Comparison of ENCODE assay signal across 18 mouse cellular contexts in the genomic region with DNA sequence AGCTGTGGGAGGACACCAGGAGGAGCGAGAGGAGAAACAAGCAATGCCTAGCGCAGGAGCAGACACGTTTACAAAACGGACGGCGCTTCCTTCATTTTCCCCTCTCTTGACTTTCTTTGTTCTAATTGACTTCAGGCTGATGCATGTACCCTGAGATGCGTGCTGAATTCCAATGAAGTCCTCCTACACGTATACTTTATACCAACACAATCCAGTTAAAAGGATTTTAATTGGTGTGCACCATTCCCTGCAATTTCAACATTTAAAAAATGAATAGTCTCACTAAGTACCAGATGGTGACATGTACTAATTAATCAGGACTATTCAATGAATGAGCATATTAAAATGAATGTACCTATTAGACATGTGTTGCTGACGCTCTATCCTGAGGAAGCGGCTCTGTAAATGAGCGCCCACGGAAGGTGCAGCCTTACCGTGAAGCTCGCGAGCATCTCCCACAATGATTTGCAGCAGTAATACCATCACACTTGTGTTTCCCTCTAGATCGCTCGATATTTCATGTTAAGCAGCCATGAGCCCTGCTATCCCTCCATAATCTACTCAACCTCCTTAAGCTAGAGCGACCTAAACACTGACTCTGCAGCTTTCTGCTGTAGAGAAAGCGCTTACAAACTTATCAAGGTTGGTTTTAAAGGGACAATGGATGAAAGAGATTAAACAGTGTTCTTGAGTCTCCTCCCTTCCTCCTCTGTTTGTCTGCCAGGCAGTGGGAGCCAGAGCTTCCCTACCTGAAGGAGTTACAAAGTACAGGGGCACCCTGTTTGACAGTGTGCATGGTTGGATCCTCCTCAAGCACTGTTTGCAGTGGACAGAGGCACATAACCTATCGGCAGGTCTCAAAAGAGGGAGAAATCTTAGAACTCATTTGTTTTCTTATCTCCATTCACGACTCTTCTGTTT.
A peak's percentile ranks its signal among the peaks of the same experiment; 100 is the strongest.
DNase-seq lines count a peak whose midpoint lies in the region; ATAC-seq and TF ChIP-seq lines count a peak whose summit lies in the region.
"Had no signal": no experiment of that assay in that cellular context is flagged by ENCODE, and none has a peak within 500 bp of the region (broad histone marks: within the 10 kb centered on the region; RNA-seq: fewer than 3 reads in every experiment).

No protein-coding gene starts in this region.

- no peak for ATAC-seq in midbrain, embryonic 12.5 days (ENCODE audit: low FRiP score, low read depth)
- ATAC-seq in forebrain, embryonic 16.5 days, result peak; percentile 82
- ATAC-seq in intestine, embryonic 15.5 days, result peak; percentile 92
- ATAC-seq in neural tube, embryonic 14.5 days (ENCODE audit: low read depth), result peak; percentile 54
- ATAC-seq in monocyte, adult 5-6 weeks (replicated peaks; ENCODE audit: insufficient number of reproducible peaks, low FRiP score, low TSS enrichment, poor library complexity, severe bottlenecking), result no peak

- 0 out of 2 replicates have a peak overlapping the region, but pooled peaks have one; percentile 25 for H3K27ac ChIP-seq in midbrain, embryonic 12.5 days (replicated peaks)
- H3K27ac ChIP-seq in midbrain, embryonic 10.5 days (replicated peaks), result no peak overlapping the region
- H3K27ac ChIP-seq in forebrain, embryonic 16.5 days (ENCODE audit: low read length), result peak overlapping the region; percentile 14; the same call in 1 of the 2 replicates
- H3K27ac ChIP-seq in intestine, embryonic 15.5 days, result 0 out of 2 replicates have a peak overlapping the region, but pooled peaks have one; percentile 18
- H3K27ac ChIP-seq in neural tube, embryonic 14.5 days (ENCODE audit: low read depth, low read length), result peak overlapping the region; percentile 66; the same call in 1 of the 2 replicates
- no peak overlapping the region for H3K27ac ChIP-seq in thymus, adult 2 months (ENCODE audit: control insufficient read depth, insufficient read depth, low read length)
- H3K27ac ChIP-seq: embryonic facial prominence, embryonic 13.5 days; limb, embryonic 13.5 days had no signal

- H3K9ac ChIP-seq in midbrain, embryonic 12.5 days (replicated peaks), result no peak overlapping the region
- H3K9ac ChIP-seq in forebrain, embryonic 16.5 days (replicated peaks; ENCODE audit: low read depth, low read length), result no peak overlapping the region
- H3K9ac ChIP-seq in intestine, embryonic 15.5 days, result no peak overlapping the region
- H3K9ac ChIP-seq in neural tube, embryonic 14.5 days (replicated peaks; ENCODE audit: low read depth, low read length), result no peak overlapping the region
- H3K9ac ChIP-seq: embryonic facial prominence, embryonic 13.5 days; limb, embryonic 13.5 days had no signal

- WGBS in midbrain, embryonic 12.5 days, result 82% methylated on average over 21 of the region's 21 CpGs
- 91% methylated on average over 21 of the region's 21 CpGs for WGBS in midbrain, embryonic 10.5 days
- WGBS in forebrain, embryonic 16.5 days, result 47% methylated on average over 21 of the region's 21 CpGs
- 77% methylated on average over 21 of the region's 21 CpGs for WGBS in intestine, embryonic 15.5 days
- WGBS in neural tube, embryonic 14.5 days, result 46% methylated on average over 21 of the region's 21 CpGs
- WGBS in thymus, adult 2 months, result 96% methylated on average over 21 of the region's 21 CpGs

- H3K27me3 ChIP-seq in midbrain, embryonic 12.5 days, result no peaks in the 10 kb centered on the region
- no peaks in the 10 kb centered on the region for H3K27me3 ChIP-seq in midbrain, embryonic 10.5 days (ENCODE audit: low read depth, poor library complexity, severe bottlenecking)
- H3K27me3 ChIP-seq in forebrain, embryonic 16.5 days (replicated peaks; ENCODE audit: control insufficient read depth, insufficient read depth, low read length), result no peaks in the 10 kb centered on the region
- no peaks in the 10 kb centered on the region for H3K27me3 ChIP-seq in intestine, embryonic 15.5 days (replicated peaks)
- H3K27me3 ChIP-seq in neural tube, embryonic 14.5 days (ENCODE audit: control insufficient read depth, insufficient read depth, low read length), result no peaks in the 10 kb centered on the region
- H3K27me3 ChIP-seq in thymus, adult 2 months (ENCODE audit: control insufficient read depth, insufficient read depth, low read length), result no peaks in the 10 kb centered on the region
- H3K27me3 ChIP-seq: embryonic facial prominence, embryonic 13.5 days; limb, embryonic 13.5 days had no signal

- 0 out of 2 replicates have a peak, but pooled peaks cover under 1% of the 10 kb centered on the region for H3K9me3 ChIP-seq in midbrain, embryonic 12.5 days
- H3K9me3 ChIP-seq in midbrain, embryonic 10.5 days (replicated peaks), result no peaks in the 10 kb centered on the region
- no peaks in the 10 kb centered on the region for H3K9me3 ChIP-seq in forebrain, embryonic 16.5 days (ENCODE audit: control insufficient read depth, low read length)
- H3K9me3 ChIP-seq in intestine, embryonic 15.5 days, result no peaks in the 10 kb centered on the region
- no peaks in the 10 kb centered on the region for H3K9me3 ChIP-seq in neural tube, embryonic 14.5 days (ENCODE audit: control insufficient read depth, low read length)
- H3K9me3 ChIP-seq: embryonic facial prominence, embryonic 13.5 days; limb, embryonic 13.5 days had no signal

- no peaks in the 10 kb centered on the region for H3K36me3 ChIP-seq in midbrain, embryonic 12.5 days
- no peaks in the 10 kb centered on the region for H3K36me3 ChIP-seq in midbrain, embryonic 10.5 days
- no peaks in the 10 kb centered on the region for H3K36me3 ChIP-seq in forebrain, embryonic 16.5 days (ENCODE audit: control insufficient read depth, insufficient read depth)
- no peaks in the 10 kb centered on the region for H3K36me3 ChIP-seq in intestine, embryonic 15.5 days
- H3K36me3 ChIP-seq in neural tube, embryonic 14.5 days (ENCODE audit: control insufficient read depth, insufficient read depth, low read length), result no peaks in the 10 kb centered on the region
- H3K36me3 ChIP-seq in thymus, adult 2 months (ENCODE audit: control insufficient read depth, insufficient read depth, low read length), result no peaks in the 10 kb centered on the region
- H3K36me3 ChIP-seq: embryonic facial prominence, embryonic 13.5 days; limb, embryonic 13.5 days had no signal

- no peak overlapping the region for H3K4me2 ChIP-seq in midbrain, embryonic 12.5 days (replicated peaks)
- H3K4me2 ChIP-seq in forebrain, embryonic 16.5 days (ENCODE audit: low read length), result peak overlapping the region; percentile 2
- H3K4me2 ChIP-seq in intestine, embryonic 15.5 days (replicated peaks), result peak overlapping the region; percentile 25
- H3K4me2 ChIP-seq in neural tube, embryonic 14.5 days (ENCODE audit: low read depth, low read length), result peak overlapping the region; percentile 22
- H3K4me2 ChIP-seq: embryonic facial prominence, embryonic 13.5 days; limb, embryonic 13.5 days had no signal

- no peak overlapping the region for H3K4me3 ChIP-seq in midbrain, embryonic 12.5 days
- H3K4me3 ChIP-seq in midbrain, embryonic 10.5 days, result no peak overlapping the region
- H3K4me3 ChIP-seq in forebrain, embryonic 16.5 days (replicated peaks; ENCODE audit: low read length), result no peak overlapping the region
- no peak overlapping the region for H3K4me3 ChIP-seq in intestine, embryonic 15.5 days (replicated peaks)
- no peak overlapping the region for H3K4me3 ChIP-seq in neural tube, embryonic 14.5 days (ENCODE audit: low read depth, low read length)
- H3K4me3 ChIP-seq in thymus, adult 2 months (ENCODE audit: control insufficient read depth, insufficient read depth, low read length), result no peak overlapping the region
- H3K4me3 ChIP-seq: embryonic facial prominence, embryonic 13.5 days; limb, embryonic 13.5 days had no signal

- TF ChIP-seq CTCF in thymus, adult 2 months (IDR thresholded peaks at IDR 0.05; ENCODE audit: borderline replicate concordance, control insufficient read depth, extremely low read depth, insufficient read depth, low read length, poor library complexity), result no peak

- TF ChIP-seq POLR2A in thymus, adult 2 months (IDR thresholded peaks at IDR 0.05; ENCODE audit: control insufficient read depth, extremely low read depth, insufficient read depth, low read length, poor library complexity), result no peak

- no peak for DNase-seq in midbrain, embryonic 10.5 days (ENCODE audit: low spot score)
- DNase-seq in thymus, adult 2 months, result no peak
- DNase-seq in right cerebral cortex, adult 18-20 months, result no peak
- DNase-seq: B cell, adult 2 months; cerebellum, adult 2 months; gastrocnemius, postnatal 10 days; heart, postnatal 14 days; kidney, adult 8-10 months; lung, postnatal 36 days; right cerebral cortex, postnatal 4 days; thymus, adult 18-20 months had no signal

- 0 out of 2 replicates have a peak, but pooled peaks cover 4% of the 10 kb centered on the region for H3K4me1 ChIP-seq in midbrain, embryonic 12.5 days
- H3K4me1 ChIP-seq in midbrain, embryonic 10.5 days, result no peaks in the 10 kb centered on the region
- H3K4me1 ChIP-seq in forebrain, embryonic 16.5 days (replicated peaks; ENCODE audit: control insufficient read depth, insufficient read depth, low read length), result 0 out of 2 replicates have a peak, but pooled peaks cover 4% of the 10 kb centered on the region
- H3K4me1 ChIP-seq in intestine, embryonic 15.5 days (replicated peaks), result no peaks in the 10 kb centered on the region
- no peaks in the 10 kb centered on the region for H3K4me1 ChIP-seq in neural tube, embryonic 14.5 days (ENCODE audit: control insufficient read depth, insufficient read depth, low read length)
- H3K4me1 ChIP-seq in thymus, adult 2 months (replicated peaks; ENCODE audit: control insufficient read depth, insufficient read depth, low read length), result no peaks in the 10 kb centered on the region
- H3K4me1 ChIP-seq: embryonic facial prominence, embryonic 13.5 days; limb, embryonic 13.5 days had no signal

Comparison
In these comparisons a context has a peak if more than half of its experiments do, and no peak if none do; other contexts are left out.
1. H3K27ac ChIP-seq: peak in midbrain, embryonic 12.5 days (single experiment), forebrain, embryonic 16.5 days (single experiment), intestine, embryonic 15.5 days (single experiment) and neural tube, embryonic 14.5 days (single experiment); none in midbrain, embryonic 10.5 days (single experiment) and thymus, adult 2 months (single experiment).
2. ATAC-seq: peak in forebrain, embryonic 16.5 days (single experiment), intestine, embryonic 15.5 days (single experiment) and neural tube, embryonic 14.5 days (single experiment); none in midbrain, embryonic 12.5 days (single experiment) and monocyte, adult 5-6 weeks (single experiment).